Mouse (Mus musculus): ENCODE data around the gene Tmeff1. TPM values are rescaled to one million over a fixed set of nuclear protein-coding genes. Genes with fewer than 3 reads are reported as not detected.
"Not testable (repeated sequence)": the region's sequence is repeated elsewhere in the genome, so short reads cannot be mapped to it uniquely, and the experiment has no call there.

Tmeff1 gene
- polyA plus RNA-seq, 1 experiment = 7.9 TPM

DNA sequence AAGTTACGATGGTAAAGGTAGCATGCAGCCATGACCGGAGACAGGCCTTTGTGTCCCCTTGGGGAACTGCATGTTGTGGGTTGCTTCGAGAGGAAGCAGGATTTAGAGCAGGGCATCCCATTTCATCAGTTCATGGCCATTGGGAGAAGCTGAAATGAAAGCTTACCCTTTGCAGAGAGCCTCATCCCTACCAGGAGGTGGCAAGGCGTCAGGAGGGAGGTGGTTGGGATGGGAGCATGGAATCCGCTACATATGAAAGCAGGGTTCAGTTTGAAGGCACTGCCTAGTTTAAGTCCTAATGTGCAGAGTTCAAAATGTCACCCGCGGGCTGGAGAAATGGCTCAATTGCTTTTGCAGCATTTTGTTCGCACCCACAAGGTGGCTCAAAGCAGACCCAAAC, 92.3 kb downstream of the Tmeff1 start:
- Histone ChIP-seq H3K4me3 (replicated peaks; ENCODE audit: control insufficient read depth, low read depth, low read length) (no peak overlapping the region), H3K27ac (ENCODE audit: control insufficient read depth, insufficient read depth, low read depth, low read length, poor library complexity) (no peak overlapping the region), H3K4me1 (ENCODE audit: control insufficient read depth, insufficient read depth, low read length) (no peaks in the 10 kb centered on the region)
- TF ChIP-seq POLR2A (IDR thresholded peaks at IDR 0.05; ENCODE audit: borderline replicate concordance, control insufficient read depth, low read depth, low read length) = no peak
- TF ChIP-seq CTCF (IDR thresholded peaks at IDR 0.05; ENCODE audit: control insufficient read depth, insufficient read depth, low read length) = no peak
- WGBS = 85% methylated on average over 8 of the region's 8 CpGs

DNA sequence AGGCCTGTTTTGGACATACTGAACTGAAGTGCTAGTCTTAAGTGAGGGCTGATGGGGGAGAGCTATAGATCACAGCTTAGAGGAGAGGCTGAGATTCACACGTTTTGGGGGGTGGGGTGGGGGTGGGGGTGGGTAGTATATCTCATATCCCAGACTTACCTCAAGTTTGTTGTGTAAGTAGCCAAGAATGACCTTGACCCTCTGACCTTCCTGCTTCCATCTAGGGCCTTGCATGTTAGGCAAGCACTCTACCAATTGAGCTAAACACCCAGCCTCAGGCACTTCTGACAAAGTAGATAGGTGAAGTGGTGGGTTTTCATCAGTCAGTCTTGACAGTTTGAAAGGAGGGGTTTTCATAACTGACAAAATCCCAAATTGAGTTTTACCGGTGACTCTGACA, 92.8 kb downstream of the Tmeff1 start:
- Histone ChIP-seq H3K27ac (ENCODE audit: control insufficient read depth, insufficient read depth, low read depth, low read length, poor library complexity) (no peak overlapping the region), H3K4me1 (ENCODE audit: control insufficient read depth, insufficient read depth, low read length) (no peaks in the 10 kb centered on the region), H3K4me3 (replicated peaks; ENCODE audit: control insufficient read depth, low read depth, low read length) (no peak overlapping the region)
- 83% methylated on average over 2 of the region's 2 CpGs for WGBS
- TF ChIP-seq CTCF (IDR thresholded peaks at IDR 0.05; ENCODE audit: control insufficient read depth, insufficient read depth, low read length) = no peak
- no peak for TF ChIP-seq POLR2A (IDR thresholded peaks at IDR 0.05; ENCODE audit: borderline replicate concordance, control insufficient read depth, low read depth, low read length)

DNA sequence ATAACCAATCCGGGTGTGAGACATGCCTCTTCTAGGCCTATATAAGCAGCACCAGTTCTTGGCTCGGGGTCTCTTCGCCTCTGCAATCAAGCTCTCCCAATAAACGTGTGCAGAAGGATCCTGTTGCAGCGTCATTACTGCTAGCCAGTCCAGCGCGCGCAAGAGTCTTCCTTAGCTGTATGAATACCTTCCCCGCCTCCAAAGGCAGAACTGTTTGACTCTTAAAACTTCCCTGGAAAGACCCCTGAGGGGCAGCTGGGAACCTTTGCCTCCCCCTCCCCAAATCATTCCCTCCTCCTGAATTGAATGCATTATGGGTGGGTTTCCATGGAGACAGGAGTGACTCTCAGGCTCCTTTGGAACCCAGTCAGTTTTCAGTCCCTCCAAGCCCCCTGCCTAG, 93.8 kb downstream of the Tmeff1 start:
- 92% methylated on average over 9 of the region's 9 CpGs for WGBS
- H3K4me3 ChIP-seq (replicated peaks; ENCODE audit: control insufficient read depth, low read depth, low read length) = no peak overlapping the region
- TF ChIP-seq POLR2A (IDR thresholded peaks at IDR 0.05; ENCODE audit: borderline replicate concordance, control insufficient read depth, low read depth, low read length) (no peak), CTCF (IDR thresholded peaks at IDR 0.05; ENCODE audit: control insufficient read depth, insufficient read depth, low read length) (no peak)
- no peak overlapping the region for H3K27ac ChIP-seq (ENCODE audit: control insufficient read depth, insufficient read depth, low read depth, low read length, poor library complexity)
- H3K4me1 ChIP-seq (ENCODE audit: control insufficient read depth, insufficient read depth, low read length) = no peaks in the 10 kb centered on the region

DNA sequence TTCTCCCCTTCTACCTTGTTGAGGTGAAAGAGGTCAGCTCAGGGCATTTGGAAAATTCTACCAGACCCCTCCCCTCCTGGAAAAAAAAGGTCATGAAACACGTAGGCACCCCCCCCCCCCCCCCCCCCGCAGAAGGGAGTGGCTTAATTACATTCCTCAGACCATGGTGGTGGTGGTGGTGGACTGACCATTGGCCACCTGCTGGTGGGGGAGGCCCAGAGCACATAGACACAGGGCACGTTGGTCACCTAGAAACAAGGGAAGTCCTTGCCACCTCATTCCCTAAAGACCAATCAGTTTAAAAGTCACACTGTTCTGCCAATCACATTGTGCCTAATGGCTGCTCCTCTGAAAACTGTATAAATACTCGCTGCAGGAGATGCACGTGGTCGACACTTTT, 94.8 kb downstream of the Tmeff1 start:
- H3K4me3 ChIP-seq (replicated peaks; ENCODE audit: control insufficient read depth, low read depth, low read length); H3K4me1 ChIP-seq (ENCODE audit: control insufficient read depth, insufficient read depth, low read length); H3K27ac ChIP-seq (ENCODE audit: control insufficient read depth, insufficient read depth, low read depth, low read length, poor library complexity): not testable (repeated sequence)
- 71% methylated on average over 5 of the region's 6 CpGs for WGBS

DNA sequence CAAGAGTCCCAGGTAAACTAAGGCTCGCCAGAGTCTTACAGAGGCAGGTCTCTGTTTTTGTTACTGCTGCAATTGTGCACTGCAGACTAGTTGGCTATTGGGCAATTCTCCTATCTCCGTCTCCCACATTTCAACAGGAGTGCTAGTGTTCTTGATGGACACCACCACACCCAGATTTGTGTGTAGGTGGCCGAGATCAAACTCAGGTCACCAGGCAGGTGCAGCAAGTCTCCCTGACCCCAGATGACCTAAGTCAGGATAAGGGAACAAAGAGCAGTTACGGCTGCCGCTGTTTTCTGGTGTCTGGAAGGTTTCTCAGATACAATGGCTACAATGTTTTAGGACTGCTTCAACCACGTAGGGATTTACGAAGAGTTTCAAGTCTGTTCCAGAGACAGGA, 95.2 kb downstream of the Tmeff1 start:
- no peaks in the 10 kb centered on the region for H3K4me1 ChIP-seq (ENCODE audit: control insufficient read depth, insufficient read depth, low read length)
- H3K27ac ChIP-seq (ENCODE audit: control insufficient read depth, insufficient read depth, low read depth, low read length, poor library complexity) = no peak overlapping the region
- no peak overlapping the region for H3K4me3 ChIP-seq (replicated peaks; ENCODE audit: control insufficient read depth, low read depth, low read length)
- TF ChIP-seq POLR2A (IDR thresholded peaks at IDR 0.05; ENCODE audit: borderline replicate concordance, control insufficient read depth, low read depth, low read length) (no peak), CTCF (IDR thresholded peaks at IDR 0.05; ENCODE audit: control insufficient read depth, insufficient read depth, low read length) (no peak)
- 75% methylated on average over 7 of the region's 7 CpGs for WGBS

DNA sequence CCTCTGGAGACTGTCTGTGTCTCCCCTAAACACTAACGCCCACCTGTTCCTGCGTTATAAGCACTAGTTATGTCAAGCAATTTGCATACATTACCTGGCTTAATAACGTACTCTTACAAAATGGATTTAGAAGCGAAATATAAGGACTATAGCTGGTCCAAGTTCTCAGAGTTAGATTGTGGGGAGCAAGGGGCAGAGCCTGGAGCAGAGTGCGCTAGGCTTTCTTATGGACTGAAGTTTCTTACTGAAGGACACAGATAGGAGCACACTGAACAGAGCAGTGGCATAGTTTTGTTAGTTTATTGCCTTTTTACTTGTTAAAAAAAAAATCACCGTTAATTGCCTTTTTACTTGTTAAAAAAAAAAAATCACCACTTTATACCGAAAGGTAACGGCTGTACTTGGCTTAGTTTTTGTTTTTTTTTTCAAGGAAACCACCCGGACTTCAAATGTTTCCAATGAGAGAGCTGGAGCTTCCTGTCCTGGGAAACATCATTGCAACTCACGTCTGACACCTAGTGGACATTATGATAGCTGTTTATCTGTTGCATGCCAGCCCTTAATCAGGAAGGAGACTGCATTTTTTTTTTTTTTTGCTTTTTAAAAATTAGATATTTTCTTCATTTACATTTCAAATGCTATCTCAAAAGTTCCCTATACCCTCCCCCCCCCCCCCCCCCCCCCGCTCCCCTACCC, 95.8 kb downstream of the Tmeff1 start:
- Histone ChIP-seq H3K4me1 (ENCODE audit: control insufficient read depth, insufficient read depth, low read length) (no peaks in the 10 kb centered on the region), H3K27ac (ENCODE audit: control insufficient read depth, insufficient read depth, low read depth, low read length, poor library complexity) (no peak overlapping the region), H3K4me3 (replicated peaks; ENCODE audit: control insufficient read depth, low read depth, low read length) (no peak overlapping the region)
- peak; percentile 29 for TF ChIP-seq CTCF (IDR thresholded peaks at IDR 0.05; ENCODE audit: control insufficient read depth, insufficient read depth, low read length)
- no peak for TF ChIP-seq POLR2A (IDR thresholded peaks at IDR 0.05; ENCODE audit: borderline replicate concordance, control insufficient read depth, low read depth, low read length)
- 41% methylated on average over 10 of the region's 11 CpGs for WGBS

DNA sequence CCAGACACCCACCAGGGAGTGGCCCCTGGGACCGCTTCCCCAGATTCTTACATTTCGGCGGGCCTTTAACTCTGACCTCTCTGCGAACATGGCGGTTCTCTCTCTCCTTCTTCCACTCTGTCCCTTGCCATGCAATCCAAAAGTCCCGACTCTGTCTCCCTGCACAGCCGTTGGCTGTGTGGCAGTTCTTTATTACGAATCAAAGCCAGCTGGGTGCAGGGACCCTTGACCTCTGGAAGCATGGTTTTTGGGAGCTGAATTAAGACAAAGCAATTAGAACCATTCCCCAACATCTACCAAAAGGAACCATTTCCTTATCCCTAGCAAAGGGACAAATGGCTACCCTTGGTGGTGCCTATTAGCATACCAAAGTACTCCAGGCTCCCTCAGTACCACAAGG, 98.2 kb downstream of the Tmeff1 start:
- no peak overlapping the region for H3K4me3 ChIP-seq (replicated peaks; ENCODE audit: control insufficient read depth, low read depth, low read length)
- H3K27ac ChIP-seq (ENCODE audit: control insufficient read depth, insufficient read depth, low read depth, low read length, poor library complexity) = no peak overlapping the region
- WGBS = 81% methylated on average over 8 of the region's 8 CpGs
- no peak for TF ChIP-seq POLR2A (IDR thresholded peaks at IDR 0.05; ENCODE audit: borderline replicate concordance, control insufficient read depth, low read depth, low read length)
- TF ChIP-seq CTCF (IDR thresholded peaks at IDR 0.05; ENCODE audit: control insufficient read depth, insufficient read depth, low read length) = no peak
- H3K4me1 ChIP-seq (ENCODE audit: control insufficient read depth, insufficient read depth, low read length) = no peaks in the 10 kb centered on the region

DNA sequence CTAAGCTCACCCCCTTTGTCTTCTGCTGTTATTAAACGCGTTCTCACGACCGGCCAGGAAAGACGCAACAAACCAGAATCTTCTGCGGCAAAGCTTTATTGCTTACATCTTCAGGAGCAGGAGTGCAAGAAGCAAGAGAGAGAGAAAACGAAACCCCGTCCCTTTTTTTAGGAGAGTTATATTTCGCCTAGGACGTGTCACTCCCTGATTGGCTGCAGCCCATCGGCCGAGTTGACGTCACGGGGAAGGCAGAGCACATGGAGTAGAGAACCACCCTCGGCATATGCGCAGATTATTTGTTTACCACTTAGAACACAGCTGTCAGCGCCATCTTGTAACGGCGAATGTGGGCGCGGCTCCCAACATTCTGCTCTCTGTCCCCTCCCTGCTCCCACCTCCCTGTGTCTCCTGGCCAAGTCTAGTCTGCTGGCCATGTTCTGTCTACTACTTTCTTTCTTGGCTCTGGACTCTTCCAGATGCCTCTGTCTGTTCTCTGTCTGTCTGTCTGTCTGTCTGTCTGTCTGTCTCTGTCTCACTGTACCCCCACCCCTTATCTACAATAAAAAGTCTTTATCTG, 98.7 kb downstream of the Tmeff1 start:
- 91% methylated on average over 19 of the region's 21 CpGs for WGBS
- not testable (repeated sequence) for H3K27ac ChIP-seq (ENCODE audit: control insufficient read depth, insufficient read depth, low read depth, low read length, poor library complexity); H3K4me1 ChIP-seq (ENCODE audit: control insufficient read depth, insufficient read depth, low read length); H3K4me3 ChIP-seq (replicated peaks; ENCODE audit: control insufficient read depth, low read depth, low read length)

DNA sequence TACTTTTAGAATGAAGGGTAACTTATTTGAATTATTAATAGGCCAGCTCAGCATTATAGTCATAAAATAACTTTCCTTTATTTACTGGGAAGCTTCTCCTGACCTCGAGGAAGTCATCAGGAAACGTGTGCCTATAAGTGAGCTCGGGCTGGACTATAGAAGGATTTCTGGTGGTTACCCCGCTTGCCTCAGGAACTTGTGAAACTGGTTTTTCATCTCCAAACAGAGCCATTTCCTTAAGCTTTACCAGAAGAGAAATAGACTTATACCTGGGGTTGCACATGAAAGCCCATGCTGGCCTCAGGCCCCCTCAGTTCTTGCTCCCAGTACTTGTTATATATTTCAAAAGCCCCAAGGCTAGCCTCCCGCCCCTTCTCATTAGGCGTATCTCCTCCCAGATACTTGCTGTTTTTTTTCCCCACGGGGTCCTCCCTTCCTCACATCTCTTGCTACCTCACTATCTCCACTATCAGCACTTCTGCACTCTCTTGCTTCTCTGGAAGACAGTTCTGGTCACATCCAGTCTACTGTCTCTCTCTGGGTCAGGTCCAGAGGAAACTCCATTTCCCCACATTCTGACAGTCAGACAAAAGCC, 99.7 kb downstream of the Tmeff1 start:
- TF ChIP-seq CTCF (IDR thresholded peaks at IDR 0.05; ENCODE audit: control insufficient read depth, insufficient read depth, low read length) = no peak
- no peak for TF ChIP-seq POLR2A (IDR thresholded peaks at IDR 0.05; ENCODE audit: borderline replicate concordance, control insufficient read depth, low read depth, low read length)

More for the DNA sequence above, 99.7 kb downstream of the Tmeff1 start:
- Histone ChIP-seq H3K4me3 (replicated peaks; ENCODE audit: control insufficient read depth, low read depth, low read length) (no peak overlapping the region), H3K27ac (ENCODE audit: control insufficient read depth, insufficient read depth, low read depth, low read length, poor library complexity) (no peak overlapping the region), H3K4me1 (ENCODE audit: control insufficient read depth, insufficient read depth, low read length) (no peaks in the 10 kb centered on the region)
- 43% methylated on average over 7 of the region's 7 CpGs for WGBS
